Mouse (Mus musculus) CD4-positive helper T cell, adult 2 months (primary cell): ENCODE data around the gene Rtp2.

ENCODE experiments used
- DNase-seq: peaks from one replicate; pipeline ENCODE4 v3.0.0-alpha.2; 2012; ENCODE audit warnings: low read depth, missing footprints, low spot score

Rtp2 gene

DNA sequence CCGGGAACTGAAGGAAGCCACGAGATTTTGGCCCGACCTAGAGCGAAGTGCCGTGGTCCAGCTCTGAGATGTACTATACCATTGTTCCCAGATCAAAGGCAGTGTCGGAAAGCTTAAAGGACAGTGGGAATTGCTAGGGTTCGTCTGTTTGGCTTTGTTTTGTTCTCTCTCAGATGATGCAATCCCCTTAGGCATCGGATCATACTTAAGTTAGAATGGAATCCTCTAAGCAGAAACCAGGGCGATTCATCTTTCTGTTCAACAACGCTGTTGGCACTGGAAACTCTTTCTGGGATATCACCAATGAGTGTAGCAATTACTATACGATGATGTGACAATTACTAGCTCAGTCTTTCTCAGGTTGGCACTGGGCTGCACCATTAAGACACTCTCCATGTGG, at the start of gene Rtp2:
Rtp2 (minus strand) TSS at position 101 of the 400 bp plus-strand sequence.
- no peak for DNase-seq

DNA sequence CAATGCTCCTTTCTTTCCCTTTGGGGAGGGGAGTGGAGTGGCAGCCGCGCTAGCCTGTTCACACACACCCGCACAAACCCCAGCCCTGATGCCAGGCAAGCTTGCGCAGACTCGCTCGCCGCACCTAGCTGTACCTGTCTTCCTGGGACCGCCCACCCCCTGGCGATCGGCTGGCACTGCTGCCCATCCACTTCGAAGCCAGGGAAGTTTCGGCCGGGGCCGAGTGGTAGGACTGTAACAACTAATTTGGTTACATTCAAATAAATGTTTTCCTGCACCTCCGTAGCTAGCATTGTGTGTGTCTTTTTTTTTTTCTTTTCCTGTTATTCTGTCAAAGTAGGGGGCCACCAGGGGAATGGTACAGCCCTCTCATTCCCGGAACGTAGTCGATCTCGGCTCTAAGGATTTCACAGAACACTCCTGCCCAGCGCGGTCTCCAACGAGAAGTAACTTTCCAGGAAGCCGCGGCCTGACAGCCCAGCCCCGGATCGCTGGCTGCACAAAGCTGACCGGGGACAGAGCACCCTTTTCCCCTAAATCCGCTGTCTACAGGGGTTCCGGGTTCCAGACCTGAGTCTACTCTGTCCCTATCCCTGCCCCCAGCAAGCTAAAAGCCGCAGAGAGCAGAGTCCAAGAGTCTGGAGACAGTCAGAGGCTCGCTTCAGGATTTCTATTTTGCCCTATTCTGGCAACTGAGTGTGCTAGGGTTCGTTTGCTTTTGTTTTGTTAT, 49.0 kb upstream of the Rtp2 start:
- DNase-seq, result no peak

DNA sequence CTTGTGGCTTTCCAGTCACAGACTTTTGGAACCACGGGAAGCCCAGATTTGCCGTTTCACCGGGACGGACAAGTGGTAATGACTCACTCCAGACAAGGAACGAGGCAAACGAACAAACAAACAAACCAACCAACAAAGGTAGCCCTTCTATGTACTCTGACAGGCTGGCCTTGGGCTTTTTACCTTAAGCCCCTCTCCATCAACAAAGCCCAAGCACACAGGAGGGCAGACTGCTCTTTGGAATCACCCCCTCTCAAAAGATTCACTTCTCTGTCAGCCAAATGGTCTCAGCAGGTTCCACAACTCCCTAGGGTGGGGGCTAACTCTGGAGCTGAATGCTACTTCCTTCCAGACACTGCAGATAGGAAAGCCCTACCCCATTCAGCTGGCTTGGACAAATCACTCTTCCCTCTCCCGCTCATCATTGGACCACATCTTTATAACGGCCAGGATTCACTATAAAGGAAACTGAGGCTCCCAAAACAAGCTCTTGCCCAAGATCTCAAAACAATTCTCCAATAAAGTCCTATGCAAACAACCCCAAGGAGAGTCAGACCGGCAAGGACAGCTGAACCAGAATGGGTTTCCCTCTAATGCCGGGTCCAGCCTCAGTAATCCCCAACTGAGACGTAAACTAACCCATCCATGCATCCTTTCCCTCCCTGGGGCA, 48.1 kb upstream of the Rtp2 start:
- no peak for DNase-seq

DNA sequence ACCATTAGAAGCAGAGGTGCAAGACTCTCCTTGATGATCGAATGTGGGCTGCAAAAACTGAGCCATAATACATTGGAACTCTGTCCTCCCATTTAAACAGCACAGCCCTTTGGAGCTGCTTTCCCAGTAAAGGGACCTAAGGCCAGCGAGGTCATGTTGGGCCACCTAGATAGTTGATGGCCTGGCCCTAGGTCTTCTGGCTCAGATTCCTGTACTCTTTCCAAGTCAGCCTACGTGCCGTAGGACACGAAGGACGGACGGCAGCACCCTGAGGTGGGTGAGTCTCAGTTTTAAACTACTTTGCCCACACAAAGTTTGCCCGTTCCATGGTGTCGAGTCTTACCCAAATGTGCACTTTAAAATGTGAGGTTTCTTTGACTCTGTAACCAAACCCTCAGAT, 47.3 kb upstream of the Rtp2 start:
- DNase-seq, result no peak

DNA sequence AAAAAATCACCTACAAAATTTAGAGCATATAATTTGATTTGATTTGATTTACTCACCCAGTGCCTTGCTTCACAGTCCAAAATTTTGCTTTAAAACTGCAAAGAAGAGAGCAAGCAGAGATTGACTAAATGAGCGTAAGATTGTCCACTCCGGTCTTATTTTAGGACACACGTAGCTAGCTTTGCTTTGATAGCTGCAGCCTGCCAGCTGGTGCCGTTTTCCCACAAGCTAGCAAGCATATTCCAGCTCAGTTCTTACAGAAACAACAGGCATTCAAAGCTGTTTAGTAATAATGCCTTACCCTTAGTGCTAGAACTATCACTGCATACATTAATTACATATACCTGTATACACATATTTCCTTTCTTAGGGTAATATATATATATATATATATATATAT, 46.3 kb upstream of the Rtp2 start:
- no peak for DNase-seq

DNA sequence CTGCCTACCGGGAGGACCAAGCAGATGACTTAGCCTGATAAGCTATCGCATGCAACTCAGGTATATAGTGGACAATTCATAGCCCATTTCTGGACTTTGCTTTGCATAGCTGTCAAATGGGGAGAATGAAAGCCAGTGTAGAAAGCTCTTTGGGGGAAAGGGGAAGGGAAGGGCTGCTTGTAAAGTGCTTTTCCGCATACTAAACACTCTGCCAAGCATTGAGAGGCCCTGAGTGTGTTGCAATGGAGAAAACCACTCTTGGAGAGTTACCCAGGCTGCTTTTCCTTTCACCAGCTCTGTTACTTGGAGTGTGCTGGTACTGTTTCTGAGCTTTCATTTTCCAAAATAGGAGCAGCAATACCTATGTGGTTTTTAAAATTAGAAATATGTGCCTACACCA, 45.5 kb upstream of the Rtp2 start:
- no peak for DNase-seq

DNA sequence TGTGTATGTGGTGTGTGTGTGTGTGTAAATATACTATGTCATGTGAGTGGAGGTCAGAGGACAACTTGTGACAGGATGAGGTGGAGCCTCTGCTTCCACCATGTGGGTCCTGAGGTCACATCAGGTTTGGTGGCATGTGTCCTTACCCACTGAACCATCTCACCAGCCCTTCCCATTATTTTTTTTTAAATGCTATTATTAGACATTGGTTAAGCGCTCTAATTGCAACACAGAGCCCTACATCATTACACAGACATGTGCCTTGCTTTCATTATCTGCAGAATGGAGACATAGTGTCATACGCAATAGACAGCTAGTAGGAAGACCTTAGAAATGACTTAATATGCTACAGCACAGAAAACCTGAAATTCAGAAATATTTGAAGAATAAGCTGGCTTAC, 44.0 kb upstream of the Rtp2 start:
- no peak for DNase-seq

DNA sequence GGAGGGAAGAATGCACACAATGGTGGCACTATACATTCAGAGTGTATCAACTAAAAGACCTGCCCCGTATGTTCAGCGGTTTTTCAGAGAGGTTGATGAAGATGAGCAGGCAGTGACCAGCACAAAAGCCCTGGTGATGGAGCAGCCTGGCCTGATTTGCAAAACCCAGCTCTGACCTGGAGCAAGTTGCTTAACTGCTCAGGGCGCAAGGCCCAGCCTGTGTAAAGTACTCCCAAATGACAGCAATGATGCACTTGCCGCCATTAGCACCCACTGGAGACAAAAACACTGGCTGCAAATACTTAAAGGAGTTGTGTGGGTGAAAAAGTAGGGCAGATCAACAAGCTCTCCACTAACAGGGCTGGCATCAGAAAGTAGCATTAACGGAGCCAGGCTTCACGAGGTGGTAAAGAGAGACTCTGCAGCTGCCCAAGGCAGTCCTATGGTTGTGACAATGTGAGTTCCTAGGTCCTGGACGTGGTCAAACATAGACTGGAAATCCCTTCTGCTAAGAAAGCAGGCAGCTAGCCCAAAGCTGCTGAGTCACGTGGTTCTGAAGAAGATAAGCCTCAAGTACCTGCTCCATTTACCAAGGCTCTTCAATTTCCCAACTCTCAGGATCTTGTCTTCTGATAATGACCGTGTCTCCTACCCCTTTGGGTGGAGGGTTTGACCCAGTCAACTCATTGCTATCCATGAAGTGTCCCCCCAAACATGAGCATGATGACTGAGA, 41.6 kb upstream of the Rtp2 start:
- no peak for DNase-seq

DNA sequence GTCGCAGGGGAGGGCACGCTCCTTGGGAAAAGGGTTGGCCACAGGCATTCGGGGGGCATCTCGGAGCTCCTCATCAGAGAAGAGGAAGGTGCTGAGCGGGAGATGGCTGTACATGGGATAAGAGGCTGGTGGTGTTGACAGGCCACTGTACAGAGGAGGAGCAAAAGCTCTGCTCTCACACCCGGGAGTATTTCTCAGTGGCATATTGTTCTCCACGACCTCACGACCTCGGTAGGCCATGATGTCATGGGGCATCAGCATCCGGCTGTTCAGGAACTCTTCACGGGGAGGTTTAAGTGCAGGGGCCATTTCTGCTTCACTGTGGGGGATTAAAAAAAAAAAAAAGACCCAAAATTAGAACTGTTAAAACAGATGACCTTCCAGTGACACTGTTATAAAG, 40.7 kb upstream of the Rtp2 start:
- no peak for DNase-seq

DNA sequence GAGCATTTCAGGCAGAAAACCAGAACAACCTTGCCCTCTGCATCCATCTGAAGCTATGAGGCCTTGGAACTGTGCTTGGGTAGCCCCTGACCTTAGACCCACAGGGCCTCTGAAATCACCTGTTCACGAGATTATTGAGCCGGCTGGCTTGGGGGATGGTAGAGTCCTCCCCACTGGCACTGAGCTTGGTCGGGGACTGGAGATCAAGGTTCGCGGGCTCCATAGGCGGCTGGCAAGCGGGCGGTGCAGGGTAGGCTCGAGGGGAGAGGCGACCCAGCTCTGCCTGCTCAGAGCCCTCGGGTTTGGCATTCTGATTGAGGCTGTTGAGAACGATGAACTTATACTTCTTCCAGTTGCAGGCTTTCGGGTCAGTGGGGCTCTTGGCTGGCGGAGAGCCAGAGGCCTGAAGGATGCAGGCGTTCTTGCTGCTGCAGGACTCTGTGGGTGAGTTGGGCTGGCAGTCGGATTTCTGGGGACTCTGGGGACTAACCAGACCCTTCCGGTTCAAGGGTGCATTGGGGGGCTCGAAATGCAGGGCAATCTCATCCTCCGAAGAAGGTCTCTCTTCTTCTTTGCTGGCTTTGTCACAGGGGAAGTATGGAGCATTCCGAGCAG, 40.0 kb upstream of the Rtp2 start:
- no peak for DNase-seq

DNA sequence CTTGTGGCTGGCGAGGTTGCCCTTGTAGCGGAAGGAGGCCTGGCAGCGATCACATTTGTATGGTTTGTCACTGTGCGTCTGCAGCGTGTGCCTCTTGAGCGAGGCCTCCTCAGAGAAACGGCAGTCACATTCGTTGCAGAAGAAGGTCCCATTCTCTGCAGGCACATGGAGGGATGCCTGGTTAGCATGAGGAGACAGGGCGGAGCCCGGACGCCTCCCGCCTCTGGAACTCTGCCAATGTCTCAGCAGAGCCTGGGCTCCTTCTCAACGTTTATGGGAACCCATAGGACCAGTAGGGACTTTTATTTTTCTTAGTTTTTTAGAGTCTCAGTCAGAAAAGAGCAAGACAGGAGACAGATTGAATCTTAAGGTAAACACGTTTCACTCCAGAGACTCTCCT, 37.7 kb upstream of the Rtp2 start:
- no peak for DNase-seq

DNA sequence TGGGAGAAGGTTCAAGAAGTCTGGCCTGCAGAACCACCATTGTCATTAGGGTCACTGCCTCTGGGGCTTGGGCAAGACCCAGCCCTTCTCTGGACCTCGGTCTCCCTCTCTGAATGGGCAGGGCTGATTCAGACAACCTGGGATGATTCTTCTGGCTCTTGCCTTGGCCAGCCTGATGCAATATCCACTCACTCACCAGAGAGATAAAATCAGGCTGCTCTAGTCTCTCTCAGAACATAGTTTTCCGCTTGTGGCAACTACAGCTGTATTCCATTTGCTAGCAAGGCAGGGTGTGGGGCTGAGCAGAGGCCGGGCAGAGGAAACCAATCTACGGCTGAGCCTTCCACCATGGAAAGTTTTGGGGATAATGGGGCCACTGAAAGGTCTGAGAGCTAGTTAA, 36.7 kb upstream of the Rtp2 start:
- no peak for DNase-seq

DNA sequence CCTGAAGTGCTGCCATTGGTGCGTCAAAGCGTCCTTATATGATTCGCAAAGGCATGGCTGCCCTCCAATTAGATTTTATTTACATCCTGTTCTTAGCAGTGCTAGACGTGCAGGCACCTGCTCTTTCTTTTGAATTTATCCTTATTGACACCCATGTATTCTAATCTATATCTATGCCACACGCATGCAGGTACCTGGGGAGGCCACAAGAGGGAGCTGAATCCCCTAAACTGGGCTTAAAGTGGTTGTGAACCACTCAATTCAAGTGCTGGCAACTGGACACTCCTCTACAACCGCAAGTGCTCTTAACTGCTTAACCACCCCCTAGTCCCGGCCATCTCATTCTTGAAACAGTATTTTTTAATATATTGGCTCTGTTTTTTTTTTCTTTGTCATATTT, 35.1 kb upstream of the Rtp2 start:
- DNase-seq, result peak; percentile 38

DNA sequence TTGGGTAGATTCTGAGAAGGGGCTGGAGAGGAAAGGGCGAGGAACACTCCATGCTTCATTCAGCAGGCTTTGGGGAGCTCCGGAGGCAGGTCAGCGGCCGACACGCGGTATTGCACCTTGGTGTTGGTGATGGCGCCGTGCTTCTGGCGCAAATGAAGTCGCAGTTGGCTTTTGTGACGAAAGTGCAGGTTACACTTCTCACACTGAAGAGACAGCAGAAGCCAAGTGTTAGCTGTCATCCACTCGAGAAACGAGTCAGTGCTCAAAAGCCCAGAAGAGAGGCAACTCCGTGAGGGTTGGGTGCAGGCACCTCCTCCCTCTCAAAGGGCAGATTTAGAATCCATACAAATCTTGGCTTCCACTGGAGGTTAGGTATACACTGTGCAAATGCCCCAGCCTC, 33.9 kb upstream of the Rtp2 start:
- no peak for DNase-seq

DNA sequence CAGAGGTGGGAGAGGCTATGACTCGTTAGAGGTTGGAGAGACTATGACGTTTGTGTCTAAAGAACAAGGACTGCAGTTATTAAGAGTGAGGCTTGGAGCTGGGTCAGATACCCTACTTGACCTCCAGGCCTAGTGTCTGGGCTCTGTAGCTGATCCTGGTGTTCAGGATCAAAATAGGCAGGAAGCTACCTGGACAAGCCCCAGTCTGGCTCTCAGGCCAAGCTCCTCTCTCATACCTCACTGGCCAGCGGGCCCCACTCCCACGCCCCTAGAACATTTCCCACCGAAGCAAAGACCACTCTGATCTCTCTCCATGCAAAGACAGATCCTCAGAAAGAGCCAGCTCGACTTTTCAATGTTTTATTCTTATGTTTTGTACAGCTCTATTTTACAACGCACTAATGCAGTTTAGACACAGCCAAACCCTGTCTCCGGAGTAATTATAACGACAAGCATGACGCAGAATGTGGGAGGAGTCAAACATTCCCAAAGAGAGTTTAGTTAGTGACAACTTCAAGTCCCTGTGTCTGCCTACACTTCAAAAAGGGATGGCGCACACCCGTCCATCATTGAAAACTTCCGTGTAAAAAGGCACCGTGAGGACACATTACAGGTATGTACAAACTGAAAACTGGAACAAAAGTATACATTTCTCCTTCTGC, 32.6 kb upstream of the Rtp2 start:
- DNase-seq, result no peak

DNA sequence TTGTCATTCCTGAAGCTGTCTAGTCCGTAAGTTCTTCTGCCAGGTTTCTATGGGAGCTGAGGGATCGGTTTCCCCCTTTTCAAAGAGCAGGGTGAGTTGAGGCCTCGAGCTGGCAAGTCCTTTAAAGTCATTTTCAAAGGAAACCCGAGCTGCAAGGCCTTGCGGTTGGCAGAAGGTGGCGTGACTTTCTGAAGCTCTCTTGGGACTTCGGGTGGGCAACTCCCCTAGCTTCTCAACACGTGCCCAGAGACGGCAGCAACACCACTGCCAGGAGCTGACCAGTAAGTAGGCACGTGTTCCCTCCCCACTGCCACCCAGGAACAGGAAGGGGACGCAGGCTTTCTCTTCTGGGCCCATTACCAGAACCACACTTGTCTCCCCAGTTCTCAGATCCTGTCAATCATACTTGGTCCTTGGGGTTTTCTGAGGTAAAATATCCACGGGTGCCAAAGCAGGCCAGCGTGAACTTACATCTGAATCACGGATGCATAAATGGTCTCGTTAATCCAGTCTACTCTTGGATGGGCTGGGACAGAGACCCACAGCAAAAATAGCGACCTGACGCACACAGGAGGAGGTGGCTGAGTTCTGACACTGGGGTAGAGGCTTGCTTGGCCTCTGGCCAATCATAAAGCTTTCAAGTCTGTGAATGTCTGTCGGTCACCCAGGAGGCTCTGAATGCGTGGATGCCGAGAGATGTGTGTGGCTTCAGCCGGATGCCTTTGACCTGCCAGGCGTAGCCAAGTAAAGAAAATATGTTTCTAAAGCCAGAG, 31.9 kb upstream of the Rtp2 start:
- no peak for DNase-seq

DNA sequence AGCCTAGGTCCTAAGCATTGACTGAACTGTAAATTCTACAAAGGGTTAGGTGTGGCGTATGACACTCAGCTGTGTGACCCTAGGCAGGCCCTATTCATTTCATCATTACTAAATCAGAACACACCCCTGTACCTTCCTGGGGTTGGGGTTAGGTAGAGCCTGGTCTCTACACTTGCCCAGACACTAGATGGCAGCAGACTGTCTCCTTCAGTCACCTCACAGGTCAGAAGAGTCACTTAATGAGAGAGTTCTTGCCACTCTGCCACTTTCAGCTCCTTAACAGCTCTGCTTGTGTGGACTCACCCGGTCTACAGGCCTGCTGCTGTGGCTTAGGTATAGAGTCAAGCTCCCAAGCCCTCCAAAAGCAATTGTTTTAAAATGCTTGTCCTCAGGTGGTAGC, 30.2 kb upstream of the Rtp2 start:
- peak; percentile 57 for DNase-seq

DNA sequence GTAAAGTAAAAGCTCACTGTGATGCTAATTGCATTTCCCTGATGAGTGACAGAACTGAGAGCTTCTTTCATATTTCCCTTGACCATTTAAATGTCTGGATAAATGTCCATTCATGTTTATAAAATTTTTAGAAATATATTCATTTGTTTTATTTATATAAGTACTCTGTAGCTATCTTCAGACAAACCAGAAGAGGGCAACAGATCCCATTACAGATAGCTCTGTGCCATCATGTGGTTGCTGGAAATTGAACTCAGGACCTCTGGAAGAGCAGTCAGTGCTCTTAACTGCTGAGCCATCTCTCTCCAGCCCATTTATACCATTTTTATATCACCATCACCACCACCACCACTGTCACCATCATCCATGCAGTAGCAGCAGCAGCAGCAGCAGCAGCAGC, 26.7 kb upstream of the Rtp2 start:
- no peak for DNase-seq

DNA sequence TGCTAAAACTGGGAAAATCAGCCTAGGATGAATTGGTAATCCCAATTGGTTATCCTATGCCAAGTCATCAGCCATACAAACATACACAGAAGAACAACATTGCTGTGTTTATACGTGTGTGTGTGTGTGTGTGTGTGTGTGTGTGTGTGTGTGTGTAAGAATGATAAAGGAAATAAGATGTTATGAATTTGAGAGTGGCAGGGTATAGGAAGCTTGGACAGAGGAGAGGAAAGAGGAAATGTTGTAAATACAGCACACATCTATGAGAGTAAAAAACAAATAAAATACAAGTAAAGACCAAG, 21.7 kb upstream of the Rtp2 start:
- DNase-seq, result no peak

DNA sequence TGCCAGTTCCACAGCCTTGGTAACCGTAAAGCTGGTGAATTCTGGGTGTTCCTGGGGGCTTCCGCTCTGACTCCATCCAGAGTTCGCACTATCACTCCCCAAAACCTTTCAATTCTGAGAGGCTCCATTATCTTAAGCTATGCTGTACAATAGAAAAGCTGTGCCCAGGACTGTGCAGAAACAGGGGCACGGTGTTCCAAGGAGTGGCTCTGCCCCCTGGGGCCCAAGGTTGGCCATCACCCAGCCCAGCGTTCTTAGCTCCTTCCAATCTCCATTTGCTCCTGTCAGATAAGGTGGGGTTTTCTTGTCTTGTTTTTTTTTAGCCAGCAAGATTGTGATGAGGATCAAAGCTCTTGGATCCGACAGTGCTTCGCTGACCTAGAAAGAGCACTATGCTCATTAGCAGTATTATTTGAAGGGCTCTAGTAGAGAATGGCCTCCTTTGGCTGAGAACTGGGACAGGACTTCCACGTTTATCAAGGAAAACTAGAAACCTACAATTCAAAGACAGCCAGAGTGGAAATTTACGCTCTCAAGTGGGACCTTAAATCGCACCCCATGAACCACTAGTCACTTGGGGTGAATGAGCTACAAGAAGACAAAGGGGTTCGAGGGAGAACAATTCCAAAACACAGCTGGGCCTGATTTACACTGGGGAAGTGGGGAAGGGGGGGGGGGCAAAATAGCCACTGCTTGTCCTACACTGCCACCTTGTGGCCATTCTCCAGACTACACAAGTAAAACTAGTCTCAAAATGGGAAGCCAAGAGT, 21.2 kb upstream of the Rtp2 start:
- DNase-seq, result peak; percentile 37
